Mouse (Mus musculus): Measurements from ENCODE around the gene Zfp362.

Zfp362 gene

DNA sequence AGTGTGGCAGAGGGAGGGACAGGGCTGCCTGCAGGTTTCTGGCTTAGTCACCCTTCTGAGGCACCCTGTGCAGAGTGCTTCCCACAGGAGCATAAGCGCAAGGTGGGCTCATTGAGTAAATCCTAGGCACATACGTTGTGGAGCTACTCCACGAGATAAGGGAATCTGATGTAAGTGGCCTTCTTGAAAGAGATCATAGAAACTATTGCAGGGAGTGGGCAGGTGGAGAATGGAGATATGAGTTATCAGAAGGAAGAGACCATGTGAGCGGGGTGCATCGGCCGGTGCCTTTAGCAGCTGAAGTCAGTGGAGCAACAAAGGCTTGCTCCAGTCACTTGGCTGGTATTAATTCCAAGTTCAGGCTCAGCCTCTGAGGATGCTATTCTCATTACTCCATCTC is 45.8 kb downstream of the Zfp362 start:
- DNase-seq (ENCODE audit: low spot score in 2 of 2), result no peak

DNA sequence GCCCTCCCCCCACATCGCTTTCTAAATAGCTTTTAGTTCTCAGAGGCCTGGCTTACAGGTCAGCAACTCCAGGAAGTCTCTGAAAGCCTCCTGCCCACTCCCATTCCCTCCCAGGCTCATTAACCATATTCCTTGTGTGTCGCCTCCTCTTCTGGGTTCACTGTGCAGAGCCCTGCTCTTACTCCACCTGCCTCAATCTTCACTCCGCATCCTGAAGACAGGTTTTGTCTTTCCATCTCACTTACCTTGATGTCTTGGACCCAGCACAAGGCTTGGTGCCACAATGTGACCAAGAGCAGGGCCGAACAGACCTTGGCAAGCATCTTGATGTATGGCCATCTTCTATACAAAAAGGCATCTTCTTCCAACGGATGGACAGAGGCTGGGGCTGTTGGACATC is 46.6 kb downstream of the Zfp362 start:
- DNase-seq (ENCODE audit: low spot score in 2 of 2), result no peak

DNA sequence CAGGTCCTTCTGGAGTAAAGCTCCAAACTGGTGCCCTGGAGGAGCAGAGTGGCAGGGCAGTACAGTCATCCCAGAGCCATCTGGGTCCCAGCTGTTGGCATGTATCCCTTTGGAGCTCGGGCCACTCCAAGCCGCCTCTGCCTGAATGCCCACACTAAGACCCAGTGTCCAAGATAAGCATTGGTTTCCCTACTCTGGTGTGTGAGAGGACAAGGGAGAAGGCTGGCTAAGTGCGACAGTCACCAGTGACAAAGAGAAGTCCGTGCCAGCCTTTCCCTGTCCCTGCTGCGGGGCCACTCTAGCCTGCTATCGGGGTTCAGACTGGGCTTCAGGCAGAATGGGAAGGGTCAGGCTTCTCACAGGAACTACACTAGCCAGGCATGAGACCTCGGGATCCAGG is 49.9 kb downstream of the Zfp362 start:
- DNase-seq (ENCODE audit: low spot score in 2 of 2), result no peak

DNA sequence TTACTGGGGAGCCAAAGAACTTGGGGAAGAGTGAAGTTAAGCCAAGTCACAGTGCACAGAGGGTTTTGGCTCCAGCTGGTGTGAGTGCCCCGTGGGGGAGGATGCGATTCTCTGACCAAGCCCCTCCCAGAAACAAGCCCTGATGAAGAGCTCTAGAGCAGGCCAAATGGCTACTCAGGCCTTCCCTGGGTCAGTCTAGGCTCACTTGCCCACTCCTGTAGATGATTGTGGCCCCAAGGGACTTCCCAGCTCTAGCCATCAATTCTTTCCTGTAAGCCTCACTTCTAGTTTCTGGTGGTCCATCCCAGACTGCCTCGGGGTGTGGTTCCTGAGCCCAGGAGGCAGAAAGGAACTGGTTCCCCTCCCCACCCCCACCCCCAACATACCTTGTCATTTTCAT is 50.8 kb downstream of the Zfp362 start, which contains the start of gene A3galt2:
Gene A3galt2 (plus strand): TSS at position 301 of the 400 bp plus-strand sequence.
- no peak for DNase-seq (ENCODE audit: low spot score in 2 of 2)

DNA sequence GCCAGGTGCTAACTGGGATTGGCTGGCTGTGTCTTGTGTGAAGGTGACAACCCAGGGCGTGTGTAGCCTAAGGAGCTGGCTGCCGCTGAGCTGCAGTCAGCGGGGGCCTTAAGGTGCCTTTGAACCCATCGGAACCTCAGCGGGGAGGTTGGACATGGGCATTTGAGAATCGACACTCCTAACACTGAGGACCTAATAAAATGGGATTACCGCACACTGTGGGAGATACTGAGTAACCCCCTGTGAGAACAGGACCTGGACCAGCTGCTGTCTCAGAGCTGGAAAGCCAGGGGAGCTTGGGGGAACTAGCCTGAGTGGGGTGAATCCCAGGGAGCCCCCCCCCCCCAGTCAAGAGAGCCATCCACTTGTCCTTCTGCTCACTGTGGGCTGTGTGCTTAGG is 52.3 kb downstream of the Zfp362 start:
- no peak for DNase-seq (ENCODE audit: low spot score in 2 of 2)

DNA sequence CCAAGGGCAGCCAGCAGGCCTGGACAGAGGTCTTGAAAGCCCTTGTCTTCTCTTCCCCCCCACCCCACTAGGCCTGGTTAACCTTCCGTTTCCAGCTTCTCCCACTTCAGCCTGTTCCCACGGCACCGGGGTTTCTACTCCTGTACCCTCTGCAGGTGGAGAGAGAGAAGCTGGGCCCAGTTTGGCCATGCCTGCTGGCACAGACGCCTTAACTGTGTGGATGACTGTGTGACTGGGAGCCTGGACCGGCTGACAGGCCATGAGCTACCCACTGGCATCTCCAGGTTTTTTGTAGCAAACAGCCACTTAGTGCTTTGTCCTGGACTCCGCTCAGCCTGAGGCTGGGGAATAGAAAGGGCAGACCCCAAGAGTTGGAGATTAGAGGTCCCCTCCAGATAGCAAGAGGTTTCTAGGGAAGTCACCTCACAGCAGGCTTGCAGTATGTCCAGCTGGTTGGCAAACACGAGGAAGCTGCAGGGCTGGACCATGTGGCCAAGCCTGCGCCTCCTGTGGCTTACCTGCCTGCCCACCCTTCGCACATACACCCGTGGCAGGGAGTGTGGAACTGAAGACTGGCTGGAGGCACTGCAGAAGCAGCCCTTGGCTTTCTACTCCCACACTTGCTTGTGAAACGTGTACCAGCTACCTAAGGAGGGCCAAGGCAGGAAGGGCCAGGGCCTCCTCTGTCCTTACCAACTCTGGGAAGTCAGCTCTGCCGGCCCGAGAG is 53.7 kb downstream of the Zfp362 start:
- DNase-seq (ENCODE audit: low spot score in 2 of 2), result no peak

DNA sequence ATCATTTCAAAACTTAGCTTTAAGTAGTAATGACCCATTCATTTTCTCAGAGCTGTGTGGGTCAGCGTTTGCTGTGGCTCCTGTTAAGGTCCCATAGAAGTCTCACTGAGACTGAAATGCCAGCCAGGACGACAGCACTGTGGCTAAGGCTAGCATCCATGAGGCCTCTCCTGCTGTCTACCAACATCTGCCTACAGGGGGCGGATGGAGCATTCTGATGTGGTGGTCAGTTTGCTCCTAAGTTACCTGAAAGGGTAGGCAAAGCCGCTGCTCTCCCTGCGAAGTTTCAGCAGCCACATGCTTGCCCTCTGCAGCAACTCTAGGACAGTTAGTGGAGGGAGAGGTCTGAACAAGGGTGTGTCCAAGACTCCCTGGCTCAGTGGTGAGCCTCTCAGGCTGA is 54.8 kb downstream of the Zfp362 start:
- no peak for DNase-seq (ENCODE audit: low spot score in 2 of 2)

DNA sequence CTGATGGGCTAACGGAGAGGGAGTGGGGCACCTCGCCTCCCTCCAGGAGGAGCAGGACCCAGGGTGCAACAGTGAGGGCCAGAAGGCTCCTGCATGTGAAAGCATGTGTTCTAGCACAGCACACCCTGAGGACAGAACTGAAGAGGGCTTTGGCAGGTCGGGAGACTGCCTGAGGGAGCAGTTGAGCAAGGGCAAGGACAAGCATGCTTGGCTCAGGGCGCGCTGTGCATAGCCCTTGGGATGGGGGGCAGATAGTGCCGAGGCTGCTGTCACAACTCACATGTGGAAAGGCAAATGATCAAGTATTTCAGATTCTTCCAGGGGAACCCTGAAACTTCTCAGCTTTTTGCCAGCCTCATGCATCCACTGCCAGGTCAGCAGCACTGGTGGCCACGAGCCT is 57.5 kb downstream of the Zfp362 start:
- DNase-seq (ENCODE audit: low spot score in 2 of 2), result no peak

DNA sequence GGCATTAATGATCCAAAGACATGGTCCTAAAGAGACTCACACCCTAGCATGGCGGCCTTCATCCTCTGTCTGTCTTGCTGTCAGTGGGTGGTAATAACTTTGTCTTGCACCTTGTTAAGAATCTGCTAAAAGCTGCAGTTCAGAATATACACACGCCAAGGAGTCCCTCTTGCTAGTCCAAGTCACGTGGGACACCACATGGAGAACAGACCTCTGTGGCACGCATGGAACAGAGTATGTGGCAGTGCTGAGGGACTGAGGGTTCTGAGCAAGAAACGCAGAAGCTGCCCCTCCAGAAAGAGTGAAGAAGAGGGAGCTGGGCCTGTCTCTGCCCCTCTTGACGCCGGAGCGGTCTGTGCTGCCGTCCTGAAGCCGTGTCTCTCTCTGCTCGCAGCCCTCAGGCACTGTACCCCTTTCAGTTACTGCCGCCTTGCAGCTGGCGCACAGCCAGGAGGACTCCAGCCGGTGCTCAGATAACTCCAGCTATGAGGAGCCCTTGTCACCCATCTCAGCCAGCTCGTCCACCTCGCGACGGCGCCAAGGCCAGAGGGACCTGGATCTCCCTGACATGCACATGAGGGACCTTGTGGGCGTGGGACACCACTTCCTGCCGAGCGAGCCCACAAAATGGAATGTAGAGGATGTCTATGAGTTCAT is 58.1 kb downstream of the Zfp362 start:
- no peak for DNase-seq (ENCODE audit: low spot score in 2 of 2)

DNA sequence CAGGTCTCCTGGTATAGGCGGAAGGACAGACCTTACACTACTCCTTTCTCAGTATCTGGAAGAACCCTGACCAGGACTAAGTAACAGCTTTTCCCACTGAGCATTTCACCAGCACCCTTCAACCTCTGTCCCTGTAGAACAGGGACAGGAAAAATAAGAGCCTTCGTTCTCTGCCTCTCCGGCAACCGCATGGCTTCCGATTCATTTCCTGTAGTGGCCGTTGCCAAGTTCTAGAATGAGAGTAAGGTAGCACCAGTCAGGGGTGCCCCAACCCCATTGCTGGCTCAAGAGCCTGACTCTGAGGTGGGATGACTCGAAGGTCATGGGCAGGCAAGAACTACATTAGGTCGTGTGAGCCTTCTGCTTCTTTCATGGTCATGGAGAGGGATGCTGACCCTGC is 60.7 kb downstream of the Zfp362 start:
- DNase-seq (ENCODE audit: low spot score in 2 of 2), result no peak

DNA sequence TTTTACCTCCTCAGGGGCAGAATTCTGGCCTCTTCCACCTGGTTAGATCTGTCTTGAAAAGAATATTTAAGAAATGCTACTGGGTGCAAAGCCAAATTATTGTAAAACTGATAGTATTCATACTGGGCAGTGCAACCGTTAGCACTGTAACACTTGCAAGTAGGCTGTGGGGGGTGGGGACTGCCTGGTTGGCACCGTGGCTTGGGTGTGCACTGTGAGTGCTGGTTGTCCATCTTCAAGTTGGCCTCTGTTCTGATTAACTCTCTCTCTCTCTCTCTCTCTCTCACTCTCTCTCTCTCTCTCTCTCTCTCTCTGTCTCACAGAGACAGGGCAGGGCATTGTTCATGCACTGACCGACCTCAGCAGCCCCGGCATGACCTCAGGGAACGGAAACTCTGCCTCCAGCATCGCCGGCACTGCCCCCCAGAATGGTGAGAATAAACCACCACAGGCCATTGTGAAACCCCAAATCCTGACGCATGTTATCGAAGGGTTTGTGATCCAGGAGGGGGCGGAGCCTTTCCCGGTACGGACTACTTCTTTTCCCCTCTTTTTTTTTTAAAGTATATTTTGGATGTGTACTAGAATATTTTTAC is 62.7 kb downstream of the Zfp362 start:
- DNase-seq (ENCODE audit: low spot score in 2 of 2), result no peak

DNA sequence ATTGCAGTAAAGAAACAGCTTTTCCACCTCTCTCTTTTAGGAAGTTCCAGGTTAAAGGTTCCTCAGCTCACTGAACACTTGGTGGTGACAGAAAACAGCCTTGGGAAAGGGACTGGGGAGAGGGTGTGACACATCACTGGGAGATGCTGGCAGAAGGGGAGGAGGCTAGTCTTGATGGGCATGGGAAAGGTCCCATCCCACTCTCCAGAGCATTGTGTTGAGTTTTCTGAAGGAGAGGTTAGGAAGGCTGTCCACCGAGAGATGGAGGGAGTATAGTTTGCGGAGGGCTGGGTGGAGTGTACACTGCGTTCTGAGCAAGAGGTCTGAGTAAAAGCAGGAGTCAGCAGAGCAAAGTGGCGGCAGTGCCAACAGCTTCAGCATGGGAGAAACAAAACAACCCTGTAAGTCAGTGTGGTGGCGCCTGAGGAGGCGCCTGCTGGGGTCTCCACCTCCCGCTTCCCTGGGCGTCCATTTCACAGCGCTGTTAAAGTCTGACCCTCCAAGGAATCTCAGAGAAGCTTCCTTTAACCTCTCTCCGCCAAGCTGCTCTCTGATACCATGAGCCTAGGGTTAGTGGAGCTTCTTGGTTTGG is 63.4 kb downstream of the Zfp362 start:
- no peak for DNase-seq (ENCODE audit: low spot score in 2 of 2)

DNA sequence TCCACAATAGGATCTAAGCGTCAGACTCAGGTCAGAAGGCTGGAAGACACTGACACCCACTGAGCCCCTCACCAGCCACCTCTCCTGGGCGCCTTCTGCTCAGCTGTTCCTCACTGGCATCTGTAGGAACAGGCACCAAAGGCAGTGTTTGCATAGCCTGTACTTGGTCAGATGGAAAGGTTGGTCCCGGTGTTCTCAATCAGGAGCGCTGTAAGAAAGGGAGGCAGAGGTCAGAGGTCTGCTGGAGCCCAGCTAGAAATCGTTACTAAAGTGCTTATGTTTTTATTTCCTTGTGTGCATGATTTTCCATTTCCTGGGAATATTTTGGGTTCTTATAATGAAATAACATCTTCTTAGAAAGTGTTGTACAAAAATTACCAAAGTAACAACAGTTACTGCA is 63.9 kb downstream of the Zfp362 start:
- DNase-seq (ENCODE audit: low spot score in 2 of 2), result no peak

DNA sequence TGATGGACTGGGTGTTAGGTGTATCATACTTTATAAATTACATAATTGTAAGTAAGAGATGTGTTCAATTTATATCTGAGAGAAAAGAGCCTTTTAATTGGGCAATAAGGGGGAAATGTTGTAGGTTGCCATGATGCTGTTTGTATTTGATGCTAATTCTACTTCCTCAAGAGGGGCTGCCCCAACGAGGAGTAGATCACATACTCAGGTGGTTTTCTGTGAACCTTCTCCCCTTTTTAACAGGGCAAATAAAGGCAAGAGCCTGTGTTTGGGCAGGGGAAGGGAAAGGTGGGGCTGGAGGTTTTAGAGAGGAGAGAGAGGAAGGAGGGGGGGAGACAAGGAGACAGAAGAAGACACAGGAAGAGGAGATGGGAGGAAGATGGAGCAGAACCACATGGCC is 65.0 kb downstream of the Zfp362 start:
- no peak for DNase-seq (ENCODE audit: low spot score in 2 of 2)

DNA sequence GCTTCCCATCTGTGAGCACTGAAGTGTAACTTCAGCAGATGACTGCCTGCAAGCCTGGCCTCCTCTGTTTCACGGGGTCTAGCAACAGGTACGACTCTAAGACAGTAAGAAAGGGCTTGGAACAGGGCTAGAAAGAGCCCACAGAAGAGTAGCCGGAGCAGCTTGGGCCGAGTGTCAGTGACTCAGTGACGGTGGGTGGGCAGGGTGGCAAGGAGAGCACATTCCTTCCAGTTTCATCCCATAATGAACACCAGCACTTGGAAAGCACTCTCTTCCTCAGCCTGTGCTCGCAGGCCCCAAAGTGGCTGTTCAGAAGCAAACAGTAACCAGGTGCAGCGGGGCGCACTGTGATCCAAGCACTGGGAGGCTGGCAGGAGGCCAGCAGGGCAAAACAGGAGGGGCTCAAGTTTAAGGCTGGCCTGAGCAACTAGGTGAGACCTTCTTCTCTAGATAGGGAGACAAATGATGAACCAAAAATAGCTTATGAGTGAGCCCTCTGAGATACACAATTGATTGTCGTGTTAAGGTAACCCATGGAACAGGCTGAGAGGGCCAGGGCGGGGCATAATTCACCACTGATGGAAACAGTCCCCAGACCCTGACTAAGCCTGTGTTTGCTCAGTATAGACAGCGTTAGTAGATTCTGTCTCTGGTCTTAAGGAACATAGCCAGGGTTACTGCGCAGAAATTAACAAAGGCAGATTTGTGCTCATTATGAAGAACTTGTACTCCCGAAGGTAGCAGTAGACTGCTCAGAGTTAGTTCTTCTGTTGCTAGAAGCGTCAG is 67.8 kb downstream of the Zfp362 start:
- DNase-seq (ENCODE audit: low spot score in 2 of 2), result no peak

DNA sequence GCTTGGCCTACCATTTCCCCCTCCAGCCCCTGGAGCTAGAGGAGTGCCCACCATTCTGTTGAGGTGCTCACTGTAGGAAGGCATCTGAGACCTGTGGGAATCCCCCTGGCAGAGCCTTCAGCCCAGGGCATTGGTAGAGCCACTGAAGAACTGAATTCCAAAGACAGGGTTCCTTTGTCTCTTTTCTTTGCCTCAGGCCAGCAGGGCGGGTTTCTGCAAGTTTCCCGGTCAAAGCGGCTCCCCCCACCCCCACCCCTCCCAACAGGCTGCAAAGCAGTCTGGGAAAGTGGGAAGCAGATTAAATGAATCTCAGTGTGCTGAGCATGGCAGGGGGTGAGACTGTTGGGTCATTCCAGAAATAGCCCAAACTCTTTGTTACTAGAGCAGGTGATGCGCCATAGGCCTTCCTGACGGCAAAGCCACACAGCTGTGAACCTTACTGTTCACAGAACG is 68.7 kb downstream of the Zfp362 start:
- no peak for DNase-seq (ENCODE audit: low spot score in 2 of 2)

DNA sequence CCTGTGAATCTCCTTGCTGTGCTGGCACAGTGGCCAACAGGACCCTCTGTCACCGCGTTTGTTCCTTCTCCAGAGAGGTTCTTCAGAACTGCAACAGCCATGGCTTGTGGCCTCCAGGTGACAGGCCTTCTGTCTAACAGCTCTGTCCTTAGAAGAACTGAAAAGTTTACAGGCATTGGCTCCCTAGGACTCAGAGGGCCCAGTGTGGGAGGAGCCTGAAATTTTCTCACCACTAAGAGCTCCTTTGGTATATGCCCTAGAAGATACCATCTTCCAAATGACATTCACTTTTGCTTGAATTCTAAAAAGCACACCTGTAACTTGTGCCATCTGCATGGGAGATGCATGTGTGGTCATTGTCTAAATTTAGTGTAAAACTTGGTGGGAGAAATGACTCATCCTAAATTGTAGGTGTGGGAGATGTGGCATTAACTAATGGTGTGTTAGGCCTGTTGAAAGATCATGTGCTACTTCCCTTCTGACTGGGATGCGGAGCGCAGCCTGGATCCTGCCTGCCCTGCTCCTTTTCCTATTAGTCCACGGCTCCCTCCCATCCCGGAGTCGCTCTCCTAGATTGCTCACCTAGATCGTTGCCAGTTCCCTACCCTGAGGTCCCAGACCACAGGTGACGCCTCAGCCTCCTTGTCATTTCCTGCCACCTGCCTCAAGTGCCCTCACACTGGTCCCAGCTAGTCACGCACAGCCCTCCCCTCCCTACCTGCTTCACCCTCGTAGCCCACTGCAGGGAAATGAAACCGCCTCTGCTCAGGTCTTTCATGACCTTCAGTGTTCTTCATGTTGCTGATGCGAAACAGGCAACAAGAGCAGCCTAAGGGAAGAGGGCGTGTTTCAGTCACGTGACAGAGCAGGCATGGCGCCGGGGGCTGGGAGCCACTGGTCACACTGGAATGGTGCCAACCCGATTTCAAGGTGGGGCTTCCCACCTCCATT is 70.8 kb downstream of the Zfp362 start:
- no peak for DNase-seq (ENCODE audit: low spot score in 2 of 2)

DNA sequence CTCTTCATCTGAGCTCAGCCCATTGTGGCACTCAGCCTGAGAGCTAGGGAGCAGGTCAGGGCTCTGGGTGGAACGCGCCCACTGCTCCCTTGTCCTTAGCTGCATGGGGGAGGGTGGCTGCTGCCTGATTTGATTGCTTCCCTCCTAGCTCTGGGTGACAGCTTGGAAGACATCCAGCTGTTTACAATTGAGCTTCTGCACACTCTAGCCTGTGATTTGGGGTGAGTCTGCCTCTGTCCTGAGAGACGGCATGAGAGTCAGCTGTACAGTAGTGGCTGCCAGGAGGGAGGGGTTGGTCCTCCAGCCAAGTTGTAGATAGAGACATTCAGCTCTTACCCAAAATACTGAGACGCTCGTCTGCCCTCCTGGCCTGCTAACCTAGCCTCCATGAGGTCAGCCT is 71.6 kb downstream of the Zfp362 start:
- DNase-seq (ENCODE audit: low spot score in 2 of 2), result peak in 1 of 2 experiments; percentile 44

DNA sequence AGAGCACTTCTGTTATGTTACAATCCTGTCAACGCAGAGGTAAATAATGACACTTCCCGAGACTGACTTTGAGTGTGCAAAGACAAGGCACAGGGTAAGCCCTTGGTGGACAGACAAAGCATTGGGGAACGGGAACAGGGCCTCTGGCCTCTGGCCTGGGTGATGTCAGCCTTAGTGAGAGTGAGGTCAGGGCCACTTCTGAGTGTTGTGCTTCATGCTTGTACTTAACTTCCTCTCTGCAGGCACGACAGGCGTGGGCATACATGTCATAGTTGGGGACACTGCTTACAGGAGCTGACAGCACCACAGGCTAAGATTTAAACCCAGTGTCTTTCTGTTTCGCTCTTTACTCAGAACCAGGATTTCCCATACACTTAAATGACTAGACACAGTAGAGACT is 72.3 kb downstream of the Zfp362 start:
- DNase-seq (ENCODE audit: low spot score in 2 of 2), result no peak

DNA sequence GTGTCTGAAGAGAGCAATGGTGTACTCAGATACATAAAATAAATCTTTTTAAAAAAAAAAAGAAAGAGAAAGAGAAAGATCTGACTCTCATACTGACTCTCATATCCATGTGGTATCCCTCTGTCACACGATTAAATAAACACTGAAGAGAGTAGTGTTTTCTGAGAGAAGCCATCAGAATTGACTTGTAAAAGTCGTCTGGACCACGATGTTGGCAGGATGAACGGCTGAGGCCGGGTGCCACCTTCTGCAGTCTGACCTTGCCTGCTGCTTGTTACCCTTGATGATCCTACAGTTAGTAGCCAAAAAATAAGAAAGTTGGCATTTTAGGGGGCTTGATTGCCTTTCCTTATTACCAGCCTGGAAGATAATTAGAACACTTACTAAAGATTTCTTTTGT is 73.1 kb downstream of the Zfp362 start:
- DNase-seq (ENCODE audit: low spot score in 2 of 2), result no peak

DNA sequence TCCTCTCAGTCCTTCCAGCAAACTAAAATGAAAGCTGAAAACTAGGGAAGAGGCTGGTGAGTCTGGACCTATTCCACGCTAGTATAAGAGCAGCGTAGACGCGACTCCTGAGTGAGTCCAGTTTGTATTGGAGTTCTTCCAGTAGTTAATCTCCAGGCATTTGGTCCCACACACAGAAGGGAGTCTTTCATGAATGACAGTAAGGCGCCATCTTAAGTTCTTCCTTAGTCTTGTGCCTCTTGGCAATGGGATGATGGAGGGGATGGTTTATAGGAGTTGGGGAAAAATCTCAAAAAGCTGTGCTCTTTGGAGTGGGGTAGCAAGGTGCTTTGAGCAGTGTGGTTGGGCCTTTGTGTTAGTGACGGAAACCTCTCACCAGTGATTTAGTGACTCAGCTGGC is 75.6 kb downstream of the Zfp362 start:
- no peak for DNase-seq (ENCODE audit: low spot score in 2 of 2)
